Mouse (Mus musculus): ENCODE measurements around the gene Cox8a.

- no peak for TF ChIP-seq POLR2A (IDR thresholded peaks at IDR 0.05; ENCODE audit: control insufficient read depth, extremely low read depth, insufficient read depth, low read length, poor library complexity)
- no peak for TF ChIP-seq CTCF (IDR thresholded peaks at IDR 0.05; ENCODE audit: borderline replicate concordance, control insufficient read depth, extremely low read depth, insufficient read depth, low read length, poor library complexity)
Measured at GRCm38 (mm10) chr19:7265478-7266191, 48.2 kb upstream of the Cox8a start.

Data from thymus, adult 2 months (tissue).